Mouse (Mus musculus) liver, postnatal 0 days (tissue): ENCODE data around the gene Gabarapl2.

ENCODE experiments used
- CTCF ChIP-seq: sonication (generic); IDR thresholded peaks from 2 replicates; pipeline ENCODE4 v1.5.1; 2016; ENCODE audit warnings: antibody characterized with exemption, low read depth
- EP300 ChIP-seq: IDR thresholded peaks from 2 replicates; pipeline ENCODE4 v1.6.1; 2016; ENCODE audit warnings: antibody characterized with exemption, low read depth, mild to moderate bottlenecking

DNA sequence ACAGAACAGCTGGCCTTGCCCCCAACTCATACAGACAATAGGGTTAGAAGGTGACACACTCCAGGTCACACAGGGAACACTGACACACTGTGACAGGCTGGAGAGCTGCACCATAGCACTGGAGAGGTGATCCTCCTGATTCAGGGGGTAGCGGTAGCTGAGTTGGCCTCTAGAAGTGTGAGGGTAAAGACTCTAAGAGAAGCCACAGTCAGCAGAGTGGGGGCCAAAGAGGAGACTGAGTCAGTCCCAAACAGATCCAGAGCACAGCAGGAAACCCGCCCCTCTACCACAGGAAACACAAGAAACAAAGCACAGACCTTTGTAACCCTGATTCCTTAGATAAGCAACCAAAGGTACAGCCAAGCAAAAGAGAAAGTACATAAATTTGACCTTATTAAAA lies 35.8 kb downstream of the Gabarapl2 start:
- TF ChIP-seq CTCF (no peak), EP300 (no peak)
